Mouse (Mus musculus): ENCODE results near the gene Dapl1. TPM values are rescaled to one million over a fixed set of nuclear protein-coding genes. Genes with fewer than 3 reads are reported as not detected.
A peak's percentile ranks its signal among the peaks of the same experiment; 100 is the strongest.

Dapl1 gene
- not detected in 2 replicates for polyA plus RNA-seq (2012; ENCODE audit: insufficient read depth, insufficient read length, missing spikeins)

DNA sequence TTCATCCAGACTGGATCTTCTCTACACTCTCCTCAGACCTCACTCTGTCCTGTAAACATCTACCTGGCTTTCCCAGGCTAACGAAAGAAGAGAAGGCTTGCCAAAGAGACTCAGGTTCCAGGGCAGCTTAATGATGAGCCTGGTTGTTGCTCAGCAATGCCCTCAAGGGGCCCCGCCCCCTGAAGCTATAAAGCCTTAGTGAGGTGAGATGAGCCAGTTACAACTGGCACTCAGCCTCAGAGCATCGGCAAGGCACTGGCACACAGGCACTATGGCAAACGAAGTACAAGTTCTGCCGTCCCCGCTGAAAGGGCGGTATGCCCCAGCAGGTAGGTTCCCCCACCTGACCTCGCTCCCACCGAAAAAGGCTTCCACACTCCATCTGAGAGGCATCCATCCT is at the start of gene Dapl1:
TSS of gene Dapl1 (plus strand) at position 216 of the 400 bp plus-strand sequence.
- Histone ChIP-seq H3K27ac (replicated peaks; ENCODE audit: low read depth, low read length) (no peak within 1 kb of the TSS), H3K4me1 (ENCODE audit: control insufficient read depth, insufficient read depth, insufficient read length, low read length) (no peaks in the 10 kb centered on the region), H3K4me3 (ENCODE audit: insufficient read depth, low read depth, low read length) (no peak within 1 kb of the TSS)

- Histone ChIP-seq H3K27ac (replicated peaks; ENCODE audit: low read depth, low read length) (no peak overlapping the region), H3K4me3 (ENCODE audit: insufficient read depth, low read depth, low read length) (no peak overlapping the region), H3K4me1 (ENCODE audit: control insufficient read depth, insufficient read depth, insufficient read length, low read length) (peaks cover 26% of the 10 kb centered on the region)
These were observed 49.6 kb upstream of the Dapl1 start for GRCm38 (mm10) chr2:59434820-59435219.

DNA sequence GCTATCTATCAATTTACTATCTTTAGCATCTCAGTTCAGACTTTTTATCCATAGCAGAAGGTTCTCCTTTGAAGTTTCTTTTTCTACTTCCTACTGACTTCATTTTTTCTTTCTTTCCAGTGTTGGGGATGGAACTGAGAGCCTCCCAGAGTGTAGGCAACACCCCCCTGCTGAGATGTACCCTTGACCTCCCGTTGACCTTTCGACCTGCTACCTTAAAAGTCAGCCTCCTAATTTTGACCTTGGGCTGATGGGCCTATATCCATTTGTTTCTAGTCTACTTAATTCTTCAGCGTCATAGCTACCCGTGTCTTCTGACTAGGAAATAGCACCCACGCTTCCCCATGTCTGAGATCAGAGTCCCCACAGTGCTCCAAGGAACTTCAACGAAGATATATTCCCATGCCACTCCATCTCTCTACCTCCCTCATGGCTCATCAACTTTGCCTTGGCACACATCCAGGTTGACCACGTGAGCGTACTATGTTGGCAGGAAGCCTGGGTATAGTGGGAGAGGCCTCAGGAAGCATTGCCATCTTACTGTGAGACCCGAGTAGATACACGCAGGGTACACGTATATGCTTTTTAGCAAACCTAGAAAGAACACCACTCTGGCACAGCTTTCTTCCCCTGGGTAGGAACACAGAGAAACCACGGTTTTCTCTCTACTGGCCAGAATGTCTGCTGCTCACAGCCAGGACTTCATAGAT is 46.6 kb upstream of the Dapl1 start:
- Histone ChIP-seq H3K4me1 (ENCODE audit: control insufficient read depth, insufficient read depth, insufficient read length, low read length) (peaks cover 10% of the 10 kb centered on the region; the same call in 1 of the 2 replicates), H3K4me3 (ENCODE audit: insufficient read depth, low read depth, low read length) (peak overlapping the region; percentile 5), H3K27ac (replicated peaks; ENCODE audit: low read depth, low read length) (peak overlapping the region; percentile 80)

DNA sequence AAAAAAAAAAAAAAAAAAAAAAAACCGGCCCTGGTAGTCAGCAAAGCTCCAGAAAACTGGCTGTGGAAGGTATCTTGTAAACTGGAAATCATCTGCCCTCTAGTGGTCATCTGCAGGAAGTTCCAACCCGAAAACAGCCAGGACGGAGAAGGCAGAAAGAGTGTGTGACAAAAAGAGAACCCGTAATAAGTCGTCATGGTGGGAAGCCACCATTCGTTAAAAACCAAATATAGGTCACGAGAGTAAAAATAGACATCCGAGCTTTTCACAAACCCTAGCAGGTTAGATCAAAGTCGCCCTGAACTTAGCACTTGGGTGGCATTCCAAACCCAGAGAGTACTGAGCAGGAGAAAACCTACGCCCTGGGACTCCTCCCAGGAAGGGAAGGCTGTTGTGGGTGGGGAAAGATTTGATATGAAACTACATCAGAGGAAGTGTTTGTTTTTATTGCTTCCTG is 45.9 kb upstream of the Dapl1 start:
- H3K4me1 ChIP-seq (ENCODE audit: control insufficient read depth, insufficient read depth, insufficient read length, low read length): peaks cover 10% of the 10 kb centered on the region; the same call in 1 of the 2 replicates
- peak overlapping the region; percentile 32 for H3K4me3 ChIP-seq (ENCODE audit: insufficient read depth, low read depth, low read length)
- H3K27ac ChIP-seq (replicated peaks; ENCODE audit: low read depth, low read length): peak overlapping the region; percentile 90

- peak overlapping the region; percentile 90 for H3K27ac ChIP-seq (replicated peaks; ENCODE audit: low read depth, low read length)
- peaks cover 10% of the 10 kb centered on the region; the same call in 1 of the 2 replicates for H3K4me1 ChIP-seq (ENCODE audit: control insufficient read depth, insufficient read depth, insufficient read length, low read length)
- H3K4me3 ChIP-seq (ENCODE audit: insufficient read depth, low read depth, low read length): peak overlapping the region; percentile 1; the same call in 1 of the 2 replicates
These were observed 44.6 kb upstream of the Dapl1 start for GRCm38 (mm10) chr2:59439824-59440223.

DNA sequence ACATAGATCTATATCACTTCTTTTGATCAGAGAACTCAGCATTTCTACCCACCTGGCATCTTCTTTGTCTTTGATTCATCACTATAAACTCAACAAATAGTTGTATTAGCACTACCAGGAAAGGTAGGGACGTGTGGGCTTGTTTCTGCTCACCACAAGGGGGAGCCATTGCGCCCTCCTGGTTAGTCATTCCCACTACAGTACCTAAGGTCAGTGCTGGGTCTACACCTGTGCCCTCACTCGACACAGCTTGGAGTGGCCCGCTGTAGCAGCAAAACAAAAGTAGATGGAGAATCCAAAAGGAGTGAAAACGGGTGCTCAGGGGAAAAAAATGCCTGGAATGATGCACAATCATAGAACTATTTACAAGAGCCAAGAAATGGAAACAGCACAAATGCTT is 44.0 kb upstream of the Dapl1 start:
- Histone ChIP-seq H3K4me3 (ENCODE audit: insufficient read depth, low read depth, low read length) (no peak overlapping the region), H3K27ac (replicated peaks; ENCODE audit: low read depth, low read length) (no peak overlapping the region), H3K4me1 (ENCODE audit: control insufficient read depth, insufficient read depth, insufficient read length, low read length) (peaks cover 10% of the 10 kb centered on the region; the same call in 1 of the 2 replicates)

DNA sequence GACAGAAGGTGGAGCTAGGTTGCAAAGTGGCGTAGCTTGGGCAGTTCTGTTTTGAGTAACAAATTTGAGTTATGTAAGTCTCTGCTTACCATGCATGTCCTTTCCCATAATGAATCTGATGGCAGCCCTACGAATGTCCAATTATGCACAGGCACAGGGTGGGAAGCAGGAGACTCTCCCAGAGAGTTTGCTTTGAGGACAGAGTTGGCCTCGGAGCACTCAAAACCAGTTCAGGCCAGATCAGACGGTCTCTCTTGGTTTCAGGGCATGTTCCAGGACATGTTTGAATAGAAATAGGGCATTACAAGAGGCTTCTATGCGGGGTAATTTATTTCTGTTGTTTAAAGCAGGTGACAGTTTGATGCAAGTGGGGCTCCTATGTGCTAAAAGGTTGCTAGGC is 42.8 kb upstream of the Dapl1 start:
- Histone ChIP-seq H3K4me1 (ENCODE audit: control insufficient read depth, insufficient read depth, insufficient read length, low read length) (peaks cover 10% of the 10 kb centered on the region; the same call in 1 of the 2 replicates), H3K27ac (replicated peaks; ENCODE audit: low read depth, low read length) (no peak overlapping the region), H3K4me3 (ENCODE audit: insufficient read depth, low read depth, low read length) (no peak overlapping the region)

DNA sequence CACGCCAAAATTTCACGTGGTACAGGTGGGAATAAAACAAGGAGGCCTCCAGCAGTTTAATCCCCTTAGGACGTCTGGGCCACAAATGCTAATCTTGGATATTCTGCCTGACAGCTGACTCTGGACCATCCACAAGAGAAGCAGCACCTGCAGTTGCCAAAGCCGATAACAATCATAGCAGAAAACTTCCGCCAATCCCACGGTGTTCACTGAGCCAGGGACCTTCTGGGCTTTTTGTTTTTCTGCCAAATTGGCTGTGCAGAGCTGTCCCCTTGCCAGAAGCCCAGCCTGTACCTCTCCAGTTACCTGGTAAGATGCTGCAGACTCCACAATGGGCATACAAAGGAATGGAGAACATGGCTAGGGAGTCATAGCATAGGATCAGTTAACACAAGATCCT is 37.8 kb upstream of the Dapl1 start:
- no peak overlapping the region for H3K27ac ChIP-seq (replicated peaks; ENCODE audit: low read depth, low read length)
- no peaks in the 10 kb centered on the region for H3K4me1 ChIP-seq (ENCODE audit: control insufficient read depth, insufficient read depth, insufficient read length, low read length)
- no peak overlapping the region for H3K4me3 ChIP-seq (ENCODE audit: insufficient read depth, low read depth, low read length)

DNA sequence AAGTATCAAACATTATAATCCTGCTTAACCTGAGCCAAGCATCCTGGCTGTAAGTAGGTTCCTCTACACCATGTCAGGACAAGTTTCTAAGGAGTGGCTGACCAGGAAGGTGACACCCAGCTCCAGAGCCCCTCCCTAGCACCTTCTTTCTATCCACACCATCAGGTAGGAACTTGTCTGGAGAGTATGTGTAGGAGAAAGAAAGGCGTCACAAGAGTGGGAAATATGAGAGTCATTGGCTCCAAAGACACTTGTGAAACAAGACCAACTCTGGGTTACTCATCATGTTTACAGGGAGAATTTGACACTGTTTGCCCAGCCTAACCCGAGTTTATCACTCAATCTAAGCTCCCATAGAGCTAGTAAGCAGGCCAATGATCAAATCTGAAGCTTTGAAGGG is 36.7 kb upstream of the Dapl1 start:
- H3K4me3 ChIP-seq (ENCODE audit: insufficient read depth, low read depth, low read length): no peak overlapping the region
- H3K27ac ChIP-seq (replicated peaks; ENCODE audit: low read depth, low read length): no peak overlapping the region
- no peaks in the 10 kb centered on the region for H3K4me1 ChIP-seq (ENCODE audit: control insufficient read depth, insufficient read depth, insufficient read length, low read length)

DNA sequence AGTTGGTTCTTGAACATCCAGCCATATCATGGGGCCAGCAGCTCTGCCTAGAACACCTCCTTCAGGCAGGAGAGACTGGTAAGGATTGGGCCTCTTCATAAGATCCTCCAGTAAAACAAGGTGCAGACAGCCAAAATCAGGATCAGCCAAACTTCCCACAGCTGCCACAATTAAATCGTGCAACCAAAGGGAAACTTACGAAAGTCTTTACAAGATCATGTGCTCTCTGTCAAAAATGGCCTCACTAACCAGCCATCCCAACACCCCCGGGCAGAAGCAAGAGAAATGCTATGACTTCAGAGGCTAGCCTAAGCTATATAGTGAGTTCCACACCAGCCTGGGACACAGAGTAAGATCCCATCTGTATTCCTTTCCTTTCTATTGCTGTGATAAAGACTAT is 35.9 kb upstream of the Dapl1 start:
- H3K4me1 ChIP-seq (ENCODE audit: control insufficient read depth, insufficient read depth, insufficient read length, low read length): no peaks in the 10 kb centered on the region
- H3K4me3 ChIP-seq (ENCODE audit: insufficient read depth, low read depth, low read length): no peak overlapping the region

DNA sequence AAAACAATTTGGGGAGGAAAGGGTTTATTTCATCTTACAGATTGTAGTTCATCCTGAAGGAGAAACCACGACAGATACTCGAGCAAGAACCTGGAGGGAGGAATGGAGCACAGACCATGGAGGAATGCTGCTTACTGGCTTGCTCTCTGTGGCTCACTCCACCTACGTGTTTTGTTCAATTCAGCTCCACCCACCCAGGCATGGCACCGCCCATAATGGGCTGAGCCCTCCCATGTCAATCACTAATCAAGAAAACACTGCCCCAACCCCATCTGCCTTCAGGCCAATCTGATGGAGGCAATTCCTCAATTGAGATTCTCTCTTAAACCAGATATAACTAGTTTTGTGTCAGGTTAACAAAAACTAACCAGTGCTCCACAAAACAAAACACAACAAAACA is 35.5 kb upstream of the Dapl1 start:
- Histone ChIP-seq H3K4me1 (ENCODE audit: control insufficient read depth, insufficient read depth, insufficient read length, low read length) (no peaks in the 10 kb centered on the region), H3K4me3 (ENCODE audit: insufficient read depth, low read depth, low read length) (no peak overlapping the region), H3K27ac (replicated peaks; ENCODE audit: low read depth, low read length) (no peak overlapping the region)

More for the DNA sequence above, 35.9 kb upstream of the Dapl1 start:
- no peak overlapping the region for H3K27ac ChIP-seq (replicated peaks; ENCODE audit: low read depth, low read length)

DNA sequence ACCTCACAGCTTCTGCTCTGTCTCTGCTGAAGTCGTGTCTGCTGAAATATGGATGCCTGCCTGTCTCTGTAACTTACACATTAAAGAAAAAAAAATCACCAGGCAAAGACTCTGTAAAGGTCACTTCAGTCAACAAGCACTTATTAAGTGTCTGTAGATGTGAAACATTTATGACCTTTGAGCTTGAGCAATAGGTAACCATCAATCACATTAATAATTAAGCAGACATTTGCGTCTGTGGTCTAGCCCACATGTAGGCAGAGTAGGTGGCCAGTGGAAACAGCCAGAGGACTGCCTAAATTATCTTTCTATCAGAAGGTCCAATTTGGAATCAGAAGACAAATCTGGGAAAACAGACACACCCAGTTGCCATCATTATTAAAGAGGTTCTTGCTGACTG is 32.8 kb upstream of the Dapl1 start:
- Histone ChIP-seq H3K4me3 (ENCODE audit: insufficient read depth, low read depth, low read length) (no peak overlapping the region), H3K4me1 (ENCODE audit: control insufficient read depth, insufficient read depth, insufficient read length, low read length) (no peaks in the 10 kb centered on the region), H3K27ac (replicated peaks; ENCODE audit: low read depth, low read length) (no peak overlapping the region)

GRCm38 (mm10) chr2:59452102-59452501 is 32.4 kb upstream of the Dapl1 start:
- H3K4me3 ChIP-seq (ENCODE audit: insufficient read depth, low read depth, low read length): no peak overlapping the region
- H3K4me1 ChIP-seq (ENCODE audit: control insufficient read depth, insufficient read depth, insufficient read length, low read length): no peaks in the 10 kb centered on the region
- H3K27ac ChIP-seq (replicated peaks; ENCODE audit: low read depth, low read length): no peak overlapping the region

- no peaks in the 10 kb centered on the region for H3K4me1 ChIP-seq (ENCODE audit: control insufficient read depth, insufficient read depth, insufficient read length, low read length)
- H3K4me3 ChIP-seq (ENCODE audit: insufficient read depth, low read depth, low read length): no peak overlapping the region
- H3K27ac ChIP-seq (replicated peaks; ENCODE audit: low read depth, low read length): no peak overlapping the region
These were observed 22.4 kb upstream of the Dapl1 start for GRCm38 (mm10) chr2:59462086-59462485.

DNA sequence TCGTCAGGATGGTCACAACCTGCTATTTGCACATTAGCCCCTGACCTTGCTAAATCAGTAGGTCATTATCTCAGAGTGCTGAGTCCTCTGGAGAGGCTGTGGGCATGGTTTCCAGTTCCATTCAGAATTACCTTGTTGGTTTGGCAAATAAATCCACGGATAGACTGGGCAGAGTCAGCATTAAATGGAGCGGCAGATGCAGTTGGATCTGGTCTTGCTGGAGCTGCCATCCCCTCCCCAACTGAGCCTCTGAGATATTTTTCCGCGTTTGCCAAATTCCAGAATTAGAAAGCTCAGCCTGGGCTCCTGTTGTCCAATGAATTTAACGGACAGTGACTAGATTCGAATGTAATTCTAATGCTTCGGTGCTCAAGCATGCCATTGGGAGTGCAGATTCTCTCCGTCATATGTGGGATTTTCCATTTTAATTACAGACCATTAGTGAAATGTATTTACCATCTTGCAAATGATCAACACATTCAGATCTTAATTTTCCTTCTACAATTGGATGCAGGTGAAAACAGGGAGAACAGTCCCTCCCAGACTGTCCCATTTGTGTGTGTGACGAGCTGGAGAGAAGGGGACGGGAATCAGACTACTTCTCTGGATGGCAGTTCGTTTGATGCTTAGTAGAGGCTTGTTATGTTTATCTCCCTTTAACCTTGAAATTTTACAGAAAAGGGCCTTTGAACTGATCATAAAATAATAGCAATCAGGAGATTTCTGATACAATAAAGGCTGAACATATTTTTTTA is 20.8 kb upstream of the Dapl1 start:
- Histone ChIP-seq H3K4me3 (ENCODE audit: insufficient read depth, low read depth, low read length) (no peak overlapping the region), H3K27ac (replicated peaks; ENCODE audit: low read depth, low read length) (no peak overlapping the region), H3K4me1 (ENCODE audit: control insufficient read depth, insufficient read depth, insufficient read length, low read length) (no peaks in the 10 kb centered on the region)
